Mouse (Mus musculus) liver, embryonic 13.5 days (tissue): Measurements from ENCODE around the gene Chrnb1. TPM values are rescaled to one million over a fixed set of nuclear protein-coding genes. Genes with fewer than 3 reads are reported as not detected.

Source experiments
- ATAC-seq: fragments of 200-750 bp; cut with Nextera tagmentation; 2 replicates; pipeline ENCODE4 v1.8.0; 2017; ENCODE audit warnings: low read depth, mild to moderate bottlenecking, moderate number of reproducible peaks, moderate library complexity
- DNase-seq: peaks from one replicate; pipeline ENCODE4 v3.0.0; 2022
- H3K27ac ChIP-seq: fragments of 300-500 bp; sonication (generic); 2 replicates; pipeline ENCODE4 v1.5.1; 2015; ENCODE audit warnings: moderate library complexity, mild to moderate bottlenecking, inconsistent platforms
- H3K27me3 ChIP-seq: fragments of 300-500 bp; sonication (generic); 2 replicates; pipeline ENCODE4 v1.6.1; 2015; ENCODE audit warnings: mild to moderate bottlenecking, inconsistent platforms
- H3K36me3 ChIP-seq: fragments of 300-500 bp; sonication (generic); 2 replicates; pipeline ENCODE4 v1.6.1; 2015; ENCODE audit warnings: mild to moderate bottlenecking, inconsistent platforms
- H3K4me1 ChIP-seq: fragments of 300-500 bp; sonication (generic); replicated peaks from 2 replicates; pipeline ENCODE4 v1.6.1; 2015; ENCODE audit warnings: inconsistent platforms
- H3K4me2 ChIP-seq: fragments of 300-500 bp; sonication (generic); 2 replicates; pipeline ENCODE4 v1.6.1; 2015; ENCODE audit warnings: inconsistent platforms, mild to moderate bottlenecking, moderate library complexity
- H3K4me3 ChIP-seq: fragments of 300-500 bp; sonication (generic); replicated peaks from 2 replicates; pipeline ENCODE4 v1.5.1; 2015; ENCODE audit warnings: mild to moderate bottlenecking, inconsistent platforms
- H3K9ac ChIP-seq: fragments of 300-500 bp; sonication (generic); 2 replicates; pipeline ENCODE4 v1.6.1; 2015; ENCODE audit warnings: mild to moderate bottlenecking, inconsistent platforms
- H3K9me3 ChIP-seq: fragments of 300-500 bp; sonication (generic); replicated peaks from 2 replicates; pipeline ENCODE4 v1.6.1; 2016; ENCODE audit warnings: inconsistent platforms
- WGBS: fragments of 180-500 bp; shearing (Covaris S2); methylation state at CpG from one replicate; pipeline ENCODE4 v1.1.7; 2015; ENCODE audit not compliant: insufficient replicate concordance; 5-methylcytosine and 5-hydroxymethylcytosine counted together
- polyA plus RNA-seq: library from polyadenylated mRNA; unstranded; fragments of >200 nt; fragmentation: Nextera tagmentation; extraction: Ambion mirVana; gene quantifications from 2 replicates; pipeline ENCODE4 v1.2.1, GENCODE M21; 2015

Gene Chrnb1
- polyA plus RNA-seq, 1 experiment from 2014 or later: 0.59 TPM

DNA sequence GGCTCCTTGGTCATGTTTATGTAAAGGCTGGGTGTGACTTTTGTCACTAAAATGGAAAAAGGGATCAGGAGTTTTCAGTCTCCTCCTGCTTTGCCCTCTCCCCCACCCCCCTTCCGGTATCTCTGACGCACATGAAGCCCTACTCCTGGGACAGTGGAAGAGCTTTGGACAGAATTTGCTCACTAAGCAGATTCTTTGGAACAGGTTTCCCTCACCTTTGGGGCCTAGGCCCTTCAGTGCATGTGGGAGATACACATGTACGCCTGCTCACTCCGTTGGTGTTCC is 28.2 kb downstream of the Chrnb1 start:
- Histone ChIP-seq H3K27me3 (peaks cover 6% of the 10 kb centered on the region; the same call in 1 of the 2 replicates), H3K4me1 (peaks cover 38% of the 10 kb centered on the region), H3K9me3 (no peaks in the 10 kb centered on the region), H3K4me3 (no peak overlapping the region), H3K36me3 (no peaks in the 10 kb centered on the region), H3K27ac (peak overlapping the region; percentile 51; the same call in 1 of the 2 replicates), H3K4me2 (peak overlapping the region; percentile 94), H3K9ac (0 out of 2 replicates have a peak overlapping the region, but pooled peaks have one; percentile 83)
- ATAC-seq (no peak), DNase-seq (no peak)
- WGBS: 65% methylated on average over 4 of the region's 4 CpGs

DNA sequence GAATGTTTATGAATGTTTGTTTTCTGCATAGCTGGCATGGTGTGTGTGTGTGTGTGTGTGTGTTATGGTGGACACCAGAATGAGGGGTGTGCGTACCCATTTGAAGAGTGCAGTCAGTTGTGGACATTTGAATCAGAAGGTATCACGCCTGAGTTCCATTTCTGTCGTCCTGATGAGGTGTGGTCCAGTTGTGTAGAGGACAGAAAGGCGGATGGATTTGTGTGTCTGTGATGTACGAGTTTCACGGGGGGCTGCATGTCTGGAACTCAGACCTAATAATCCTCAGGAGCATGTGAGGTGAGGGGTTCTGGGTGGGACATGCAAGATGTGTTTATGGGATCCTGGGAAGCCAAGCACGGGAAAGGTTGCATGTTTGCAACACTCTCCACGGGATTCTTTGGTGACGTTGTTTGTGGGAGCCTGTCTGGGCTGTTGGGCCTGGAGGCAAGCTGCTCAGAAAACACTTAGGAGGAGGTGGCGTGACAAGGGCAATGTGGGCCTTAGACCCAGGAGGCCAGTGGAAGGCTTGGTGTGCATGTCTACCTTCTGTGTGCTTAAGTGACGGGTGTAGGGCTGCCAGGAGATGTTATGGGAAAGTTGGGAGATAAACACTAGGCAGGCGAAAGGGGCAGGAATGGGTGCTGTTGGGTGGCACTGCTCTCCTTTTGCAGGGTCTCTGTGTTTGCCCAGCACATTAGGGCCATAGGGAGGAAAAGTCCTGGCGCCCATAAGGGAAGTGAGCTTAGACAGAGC is 28.7 kb downstream of the Chrnb1 start:
- WGBS: 65% methylated on average over 13 of the region's 13 CpGs
- no peaks in the 10 kb centered on the region for H3K9me3 ChIP-seq
- no peak for ATAC-seq
- H3K4me2 ChIP-seq: peak overlapping the region; percentile 94
- peak overlapping the region; percentile 76 for H3K4me3 ChIP-seq
- H3K4me1 ChIP-seq: peaks cover 38% of the 10 kb centered on the region
- H3K9ac ChIP-seq: peak overlapping the region; percentile 83
- no peaks in the 10 kb centered on the region for H3K36me3 ChIP-seq
- peaks cover 6% of the 10 kb centered on the region; the same call in 1 of the 2 replicates for H3K27me3 ChIP-seq
- H3K27ac ChIP-seq: peak overlapping the region; percentile 72
- no peak for DNase-seq

- Histone ChIP-seq H3K4me3 (peak overlapping the region; percentile 76), H3K4me1 (peaks cover 38% of the 10 kb centered on the region), H3K36me3 (no peaks in the 10 kb centered on the region), H3K27ac (peak overlapping the region; percentile 72), H3K9me3 (no peaks in the 10 kb centered on the region), H3K9ac (peak overlapping the region; percentile 83), H3K4me2 (peak overlapping the region; percentile 94), H3K27me3 (peaks cover 6% of the 10 kb centered on the region; the same call in 1 of the 2 replicates)
- WGBS: under 1% methylated on average over 37 of the region's 37 CpGs
- peak; percentile 79 for ATAC-seq
- peak; percentile 52 for DNase-seq
These were observed 29.6 kb downstream of the Chrnb1 start for GRCm38 (mm10) chr11:69766126-69766609.

DNA sequence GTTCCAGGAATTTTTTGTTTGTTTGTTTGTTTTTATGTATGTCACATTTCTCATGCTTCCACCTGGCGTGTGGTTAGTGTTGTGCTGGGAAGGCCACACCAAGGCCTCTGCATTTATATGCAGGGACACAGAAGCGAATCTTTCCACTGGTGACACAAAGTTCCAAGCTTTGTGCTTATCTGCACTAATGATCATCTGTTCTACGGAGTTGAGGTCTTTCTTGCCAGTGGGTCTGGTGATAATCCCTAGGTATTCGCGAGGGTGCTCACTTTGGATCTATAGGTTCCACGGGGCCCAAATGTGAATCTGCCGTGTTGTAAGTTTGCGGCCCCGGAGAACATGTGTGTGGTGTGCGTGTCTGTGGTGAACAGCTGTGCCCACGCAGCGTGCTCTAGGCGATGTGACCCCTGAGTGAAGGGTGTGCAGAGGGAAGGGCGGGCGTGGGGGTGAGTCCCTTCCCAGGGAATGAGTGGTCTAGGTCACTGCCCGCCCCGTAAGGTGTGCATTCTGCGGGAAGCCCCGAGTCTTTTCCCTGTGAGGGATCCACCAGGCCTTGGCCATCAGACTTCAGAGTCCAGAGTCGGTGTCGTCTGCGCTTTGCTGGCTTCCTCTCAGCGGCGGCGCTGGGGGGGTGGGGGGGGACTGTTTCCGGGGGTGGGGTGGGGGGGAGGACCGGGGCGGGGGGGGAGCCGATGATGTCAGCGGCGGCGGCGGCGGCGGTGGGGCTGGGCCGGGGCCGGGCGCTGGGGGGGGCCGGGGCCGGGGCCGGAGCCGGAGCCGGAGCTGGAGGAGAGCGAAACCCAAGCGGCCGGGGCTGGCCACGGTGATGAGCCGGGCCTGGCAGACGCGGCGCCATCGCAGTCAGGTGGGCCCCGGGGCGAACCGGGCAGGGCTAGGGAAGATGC is 30.3 kb downstream of the Chrnb1 start, which contains the start of gene Zbtb4:
Gene Zbtb4 (plus strand): TSS at position 692 of the 905 bp plus-strand sequence.
- ATAC-seq: peak; percentile 42; the same call in 1 of the 2 replicates
- no peak for DNase-seq
- peak within 1 kb of the TSS; percentile 72 for H3K27ac ChIP-seq
- no peaks in the 10 kb centered on the region for H3K36me3 ChIP-seq
- peaks cover 6% of the 10 kb centered on the region; the same call in 1 of the 2 replicates for H3K27me3 ChIP-seq
- 22% methylated on average over 42 of the region's 55 CpGs for WGBS
- H3K9ac ChIP-seq: peak within 1 kb of the TSS; percentile 83
- no peaks in the 10 kb centered on the region for H3K9me3 ChIP-seq
- H3K4me2 ChIP-seq: peak within 1 kb of the TSS; percentile 94
- peaks cover 43% of the 10 kb centered on the region for H3K4me1 ChIP-seq
- H3K4me3 ChIP-seq: peak within 1 kb of the TSS; percentile 76

DNA sequence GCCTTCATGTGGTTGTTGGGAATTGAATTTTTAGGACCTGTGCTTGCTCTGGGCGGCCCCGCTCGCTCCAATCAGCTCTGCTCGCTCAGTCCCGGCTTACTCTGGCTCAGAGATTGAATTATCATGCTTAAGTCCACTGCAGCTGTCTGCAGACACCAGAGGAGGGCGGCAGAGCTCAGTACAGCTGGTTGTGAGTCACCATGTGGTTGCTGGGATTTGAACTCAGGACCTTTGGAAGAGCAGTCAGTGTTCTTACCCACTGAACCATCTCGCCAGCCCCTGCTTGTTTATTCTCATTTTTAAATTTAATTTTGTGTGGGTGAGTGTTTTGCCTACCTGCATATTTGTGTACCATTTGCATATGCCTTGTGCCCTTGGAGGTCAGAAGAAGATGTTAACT is 32.2 kb downstream of the Chrnb1 start:
- ATAC-seq (no peak), DNase-seq (no peak)
- no peak overlapping the region for H3K4me3 ChIP-seq
- H3K27me3 ChIP-seq: peaks cover 4% of the 10 kb centered on the region; the same call in 1 of the 2 replicates
- H3K9me3 ChIP-seq: no peaks in the 10 kb centered on the region
- H3K9ac ChIP-seq: no peak overlapping the region
- no peak overlapping the region for H3K4me2 ChIP-seq
- no peak overlapping the region for H3K27ac ChIP-seq
- H3K36me3 ChIP-seq: no peaks in the 10 kb centered on the region
- peaks cover 47% of the 10 kb centered on the region for H3K4me1 ChIP-seq
- 62% methylated on average over 7 of the region's 7 CpGs for WGBS

DNA sequence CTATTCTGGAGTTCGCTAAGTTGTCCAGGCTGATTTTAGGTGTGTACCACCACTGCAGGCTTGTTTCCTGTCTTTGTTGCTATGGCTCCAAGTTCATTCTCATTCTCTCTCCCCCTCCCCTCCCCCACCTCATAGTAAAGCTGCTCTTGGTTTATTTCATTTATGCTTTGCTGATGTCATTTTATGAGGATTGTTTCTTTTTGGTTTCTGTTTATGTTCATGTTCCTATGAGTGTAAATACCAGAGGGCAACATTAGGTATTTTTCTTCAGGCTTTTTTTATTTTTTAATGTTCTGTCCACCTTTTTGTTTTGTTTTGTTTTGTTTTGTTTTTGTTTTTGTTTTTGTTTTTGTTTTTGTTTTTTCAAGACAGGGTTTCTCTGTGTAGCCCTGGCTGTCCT is 33.9 kb downstream of the Chrnb1 start, which contains the start of gene Slc35g3:
Gene Slc35g3 (minus strand): TSS at position 101 of the 400 bp plus-strand sequence.
- Histone ChIP-seq H3K36me3 (no peaks in the 10 kb centered on the region), H3K4me2 (no peak within 1 kb of the TSS), H3K4me3 (no peak within 1 kb of the TSS), H3K27me3 (no peaks in the 10 kb centered on the region; the same call in 1 of the 2 replicates), H3K9me3 (no peaks in the 10 kb centered on the region), H3K4me1 (peaks cover 41% of the 10 kb centered on the region), H3K27ac (peak within 1 kb of the TSS; percentile 9; the same call in 1 of the 2 replicates), H3K9ac (0 out of 2 replicates have a peak within 1 kb of the TSS, but pooled peaks have one; percentile 87)
- DNase-seq (no peak), ATAC-seq (no peak)
- WGBS: 59% methylated on average over 1 of the region's 1 CpGs

GRCm38 (mm10) chr11:69760901-69761200 is 34.9 kb downstream of the Chrnb1 start:
- Histone ChIP-seq H3K27ac (peak overlapping the region; percentile 9; the same call in 1 of the 2 replicates), H3K9ac (0 out of 2 replicates have a peak overlapping the region, but pooled peaks have one; percentile 87)

GRCm38 (mm10) chr11:69760160-69760900 is 35.4 kb downstream of the Chrnb1 start:
- H3K4me1 ChIP-seq: peaks cover 43% of the 10 kb centered on the region
- H3K4me3 ChIP-seq: peak overlapping the region; percentile 71
- DNase-seq (no peak), ATAC-seq (no peak)
- H3K9me3 ChIP-seq: no peaks in the 10 kb centered on the region
- WGBS: 81% methylated on average over 14 of the region's 14 CpGs
- peaks cover 8% of the 10 kb centered on the region for H3K36me3 ChIP-seq
- peak overlapping the region; percentile 90 for H3K4me2 ChIP-seq
- peak overlapping the region; percentile 99 for H3K27ac ChIP-seq
- H3K27me3 ChIP-seq: no peaks in the 10 kb centered on the region; the same call in 1 of the 2 replicates
- peak overlapping the region; percentile 87 for H3K9ac ChIP-seq

More at GRCm38 (mm10) chr11:69760901-69761200, 34.9 kb downstream of the Chrnb1 start:
- DNase-seq (no peak), ATAC-seq (no peak)
- Histone ChIP-seq H3K36me3 (peaks cover 4% of the 10 kb centered on the region), H3K4me1 (peaks cover 41% of the 10 kb centered on the region), H3K4me3 (no peak overlapping the region), H3K27me3 (no peaks in the 10 kb centered on the region; the same call in 1 of the 2 replicates), H3K4me2 (no peak overlapping the region), H3K9me3 (no peaks in the 10 kb centered on the region)
- WGBS: 83% methylated on average over 7 of the region's 7 CpGs

- Histone ChIP-seq H3K9me3 (no peaks in the 10 kb centered on the region), H3K4me1 (peaks cover 52% of the 10 kb centered on the region), H3K36me3 (peaks cover 11% of the 10 kb centered on the region), H3K27me3 (no peaks in the 10 kb centered on the region), H3K27ac (peak overlapping the region; percentile 99), H3K4me2 (peak overlapping the region; percentile 90), H3K9ac (peak overlapping the region; percentile 87), H3K4me3 (peak overlapping the region; percentile 71)
- DNase-seq (peak; percentile 86), ATAC-seq (peak; percentile 85)
- WGBS: 1% methylated on average over 37 of the region's 37 CpGs
These were observed 36.6 kb downstream of the Chrnb1 start for GRCm38 (mm10) chr11:69758971-69759721.

DNA sequence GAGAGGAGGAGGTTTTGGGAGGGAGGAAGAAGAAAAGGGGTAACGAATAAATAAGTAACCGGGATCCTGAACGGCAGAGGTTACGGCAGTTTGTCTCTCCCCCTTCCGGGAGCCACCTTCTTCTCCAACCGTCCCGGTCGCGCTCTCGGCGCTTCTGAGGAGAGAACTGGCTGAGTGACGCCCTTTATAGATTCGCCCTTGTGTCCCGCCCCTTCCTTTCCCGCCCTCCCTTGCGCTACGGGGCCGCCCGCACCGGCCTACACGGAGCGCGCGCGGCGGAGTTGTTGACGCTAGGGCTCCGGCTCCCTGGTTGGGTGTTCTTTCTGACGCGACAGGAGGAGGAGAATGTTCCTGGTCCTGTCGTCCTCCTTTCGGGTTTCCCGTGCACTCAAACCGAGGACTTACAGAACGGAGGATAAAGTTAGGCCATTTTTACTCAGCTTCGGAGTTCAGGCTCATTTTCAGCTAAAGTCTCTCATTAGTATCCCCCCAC is 37.2 kb downstream of the Chrnb1 start, which contains the start of gene Polr2a:
Gene Polr2a (minus strand): TSS at position 160 of the 493 bp plus-strand sequence.
- ATAC-seq: peak; percentile 88

More for the DNA sequence above, 37.2 kb downstream of the Chrnb1 start, which contains the start of gene Polr2a:
- Histone ChIP-seq H3K27me3 (no peaks in the 10 kb centered on the region), H3K36me3 (peaks cover 11% of the 10 kb centered on the region), H3K4me2 (peak within 1 kb of the TSS; percentile 90), H3K9me3 (no peaks in the 10 kb centered on the region), H3K27ac (peak within 1 kb of the TSS; percentile 99), H3K9ac (peak within 1 kb of the TSS; percentile 87), H3K4me3 (peak within 1 kb of the TSS; percentile 71), H3K4me1 (peaks cover 57% of the 10 kb centered on the region)
- DNase-seq: peak; percentile 94
- under 1% methylated on average over 36 of the region's 36 CpGs for WGBS
